Mouse (Mus musculus) erythroblast, adult 5-6 weeks (primary cell): Measurements from ENCODE around the gene Xylt1. TPM values are rescaled to one million over a fixed set of nuclear protein-coding genes. Genes with fewer than 3 reads are reported as not detected.

ENCODE experiments used
- ATAC-seq: replicated peaks from 2 replicates; pipeline ENCODE4 v1.8.0; 2016; ENCODE audit warnings: moderate number of reproducible peaks, mild to moderate bottlenecking, moderate TSS enrichment, inconsistent platforms; ENCODE audit not compliant: poor library complexity, low FRiP score, severe bottlenecking
- total RNA-seq, 2 experiments: library from RNA; stranded (forward) in 1 of 2; stranded (reverse) in 1 of 2; fragments of 150-400 nt in 1 of 2; fragments of 200-764, 138-1000 nt in 1 of 2; gene quantifications; 2 replicates each; pipeline versions ENCODE4 v1.2.3 to v1.2.4; 2015 to 2017; ENCODE audit warnings: low replicate concordance in 2 of 2

Gene Xylt1
- 4.8 and 5.0 TPM in 2 replicates for total RNA-seq (2015; ENCODE audit: low replicate concordance)
- total RNA-seq (2017; ENCODE audit: low replicate concordance) = 3.0 and 3.6 TPM in 2 replicates

DNA sequence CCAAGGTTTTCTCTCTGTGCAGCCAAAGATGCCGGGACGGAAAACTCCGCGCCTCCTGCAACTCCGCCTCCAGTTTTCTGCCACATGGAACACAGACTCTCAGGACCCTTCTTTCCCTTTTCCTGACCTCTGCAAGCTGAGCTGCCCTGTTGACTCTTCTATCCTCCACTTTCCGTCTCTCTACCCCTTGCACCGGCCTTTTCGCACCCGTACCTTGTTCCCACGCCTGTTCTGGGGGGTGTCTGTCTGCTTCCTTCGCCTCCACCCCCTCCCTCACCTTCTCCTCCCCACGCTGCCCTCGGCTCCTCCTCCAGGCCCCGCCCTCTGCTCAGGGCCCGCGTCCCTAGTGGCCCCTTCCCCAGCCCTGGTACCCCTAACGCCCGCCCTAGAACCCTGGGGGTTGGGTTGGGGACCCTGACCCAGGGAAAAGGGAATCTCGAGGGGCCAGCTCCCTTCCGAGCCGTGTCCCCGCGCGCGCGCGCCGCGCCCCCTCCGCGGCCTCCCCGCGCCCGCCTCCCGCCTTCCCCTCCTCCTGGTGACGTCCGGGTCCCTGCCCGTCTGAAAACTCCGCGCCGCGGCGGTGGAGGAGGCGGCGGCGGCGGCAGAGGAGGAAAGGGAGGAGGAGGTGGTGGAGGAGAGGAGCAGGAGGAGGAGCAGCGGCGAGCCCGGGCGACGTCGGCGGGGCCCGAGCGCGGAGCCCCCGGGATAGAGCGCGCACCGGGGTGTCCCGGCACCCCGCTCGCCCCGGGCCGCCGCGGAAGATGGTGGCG lies at the start of gene Xylt1:
Xylt1 (plus strand) TSS at position 562 of the 770 bp plus-strand sequence.
- no peak; the same call in 1 of the 2 replicates for ATAC-seq

GRCm38 (mm10) chr7:117333936-117334335 lies 46.8 kb upstream of the Xylt1 start:
- no peak for ATAC-seq

GRCm38 (mm10) chr7:117356316-117356715 lies 24.5 kb upstream of the Xylt1 start:
- no peak for ATAC-seq

GRCm38 (mm10) chr7:117357425-117358194 lies 23.2 kb upstream of the Xylt1 start:
- no peak for ATAC-seq

GRCm38 (mm10) chr7:117361281-117361680 lies 19.5 kb upstream of the Xylt1 start:
- no peak for ATAC-seq

DNA sequence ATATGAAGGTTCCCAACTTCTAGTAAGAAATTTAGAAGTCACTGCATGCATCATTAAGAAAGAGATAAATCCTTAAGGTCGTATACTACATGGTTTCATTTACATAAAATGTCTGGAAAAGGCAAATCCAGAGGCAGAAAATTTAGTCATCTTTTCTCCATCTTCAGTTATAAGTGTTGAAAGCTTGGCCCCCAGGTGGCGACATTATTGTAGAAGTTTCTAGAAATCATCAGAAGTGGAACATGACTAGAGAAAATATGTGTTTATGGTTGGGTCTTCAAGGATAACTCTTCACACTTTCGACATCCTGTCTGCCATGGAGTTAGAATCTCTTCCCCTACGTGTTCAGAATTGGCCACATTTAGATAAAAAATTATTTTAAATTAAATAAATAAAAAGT lies 18.3 kb upstream of the Xylt1 start:
- ATAC-seq = no peak

GRCm38 (mm10) chr7:117368647-117369289 lies 12.0 kb upstream of the Xylt1 start:
- ATAC-seq = no peak

- no peak for ATAC-seq
These were observed 11.4 kb upstream of the Xylt1 start for GRCm38 (mm10) chr7:117369290-117369941.

- no peak for ATAC-seq
These were observed 4.9 kb upstream of the Xylt1 start for GRCm38 (mm10) chr7:117375886-117376309.

DNA sequence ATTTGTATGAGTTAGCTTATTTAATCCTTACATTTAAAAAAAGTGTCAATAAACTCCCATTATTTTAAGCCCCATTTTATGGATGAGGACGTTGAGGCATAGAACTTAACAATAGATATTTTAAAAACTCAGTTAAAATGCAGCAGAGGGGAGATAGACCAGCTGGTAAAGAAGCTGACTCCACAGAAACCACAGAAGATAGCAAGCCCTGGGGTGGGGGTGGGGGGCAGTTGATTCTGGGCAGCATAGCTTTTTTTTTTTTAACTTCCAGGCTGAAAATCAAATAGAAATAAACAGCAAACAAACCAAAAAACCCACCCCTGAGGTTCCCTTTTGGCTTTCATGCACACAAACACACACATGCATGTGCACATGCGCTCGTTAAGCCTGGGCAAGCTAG lies 3.6 kb upstream of the Xylt1 start:
- ATAC-seq = no peak

DNA sequence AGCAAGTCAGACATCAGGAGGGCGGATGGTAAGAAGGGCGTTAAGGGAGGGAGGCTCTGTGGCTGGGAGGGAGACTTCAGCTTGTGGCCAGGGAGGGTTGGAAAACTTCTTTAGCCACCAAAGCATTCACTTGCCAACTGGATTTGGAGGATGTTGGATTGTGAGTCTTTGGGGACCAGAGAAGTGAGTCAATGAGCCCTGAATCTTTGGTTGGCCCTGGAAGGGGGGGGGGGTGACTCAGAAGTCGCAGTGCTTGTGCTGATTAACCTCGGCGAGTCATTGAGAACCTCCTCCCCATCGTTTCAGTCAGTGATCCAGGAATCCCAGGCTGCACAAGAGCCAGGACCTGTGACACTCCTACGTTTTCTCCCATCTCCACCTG lies 752 bp upstream of the Xylt1 start:
- ATAC-seq = no peak

DNA sequence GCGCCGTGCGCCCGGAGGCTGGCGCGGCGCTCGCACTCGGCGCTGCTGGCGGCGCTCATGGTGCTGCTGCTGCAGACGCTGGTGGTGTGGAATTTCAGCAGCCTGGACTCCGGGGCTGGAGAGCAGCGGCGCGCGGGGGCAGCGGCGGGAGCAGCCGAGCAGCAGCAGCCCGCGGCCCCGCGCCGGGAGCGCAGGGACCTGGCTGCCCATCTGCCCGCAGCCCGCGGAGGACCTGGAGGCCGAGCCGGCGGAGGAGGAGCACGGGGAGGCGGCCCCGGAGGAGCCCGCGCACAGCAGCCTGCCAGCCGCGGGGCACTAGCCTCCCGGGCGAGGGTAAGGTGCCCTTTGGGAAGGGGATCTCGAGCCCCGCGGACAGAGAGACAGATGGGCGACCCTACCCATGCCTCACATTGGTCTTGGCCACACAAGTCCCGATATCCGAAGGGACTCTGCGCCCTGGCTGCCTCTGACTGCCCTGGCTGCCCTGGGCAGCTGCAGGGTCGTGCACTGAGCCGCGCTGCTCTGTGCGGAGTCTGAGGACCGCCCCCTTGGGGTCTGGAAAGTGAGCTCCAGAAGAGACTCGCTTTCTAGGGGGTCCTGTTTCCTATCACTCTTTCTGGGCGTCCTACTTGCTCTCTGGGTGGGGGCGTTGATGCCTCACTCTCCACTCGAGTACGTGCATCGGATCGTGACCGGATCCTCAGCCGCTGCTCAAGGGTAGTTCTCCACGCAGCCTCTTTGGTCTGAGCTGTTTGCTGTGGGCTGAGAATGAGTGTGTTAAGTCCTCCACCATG lies 606 bp downstream of the Xylt1 start:
- ATAC-seq = no peak

DNA sequence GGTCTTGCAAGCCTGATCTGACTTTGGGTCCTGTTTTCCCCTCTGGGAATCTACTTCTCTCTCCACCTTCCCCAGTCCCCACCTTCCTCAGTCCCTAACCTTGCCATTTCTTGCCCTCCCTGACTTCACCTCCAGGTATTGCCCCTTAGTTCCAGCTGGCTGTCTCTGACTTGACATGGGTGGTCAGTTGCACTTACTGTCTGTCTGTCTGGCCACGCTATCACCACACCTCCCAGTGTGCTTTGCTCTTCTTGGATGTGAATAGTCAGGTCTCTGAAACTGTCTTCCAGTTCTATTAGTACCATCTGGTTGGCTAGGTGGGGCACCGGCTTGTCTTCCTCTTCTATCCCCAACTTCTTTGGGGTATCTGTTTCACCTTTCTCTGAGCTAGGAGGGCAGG lies 1.2 kb downstream of the Xylt1 start:
- no peak for ATAC-seq

DNA sequence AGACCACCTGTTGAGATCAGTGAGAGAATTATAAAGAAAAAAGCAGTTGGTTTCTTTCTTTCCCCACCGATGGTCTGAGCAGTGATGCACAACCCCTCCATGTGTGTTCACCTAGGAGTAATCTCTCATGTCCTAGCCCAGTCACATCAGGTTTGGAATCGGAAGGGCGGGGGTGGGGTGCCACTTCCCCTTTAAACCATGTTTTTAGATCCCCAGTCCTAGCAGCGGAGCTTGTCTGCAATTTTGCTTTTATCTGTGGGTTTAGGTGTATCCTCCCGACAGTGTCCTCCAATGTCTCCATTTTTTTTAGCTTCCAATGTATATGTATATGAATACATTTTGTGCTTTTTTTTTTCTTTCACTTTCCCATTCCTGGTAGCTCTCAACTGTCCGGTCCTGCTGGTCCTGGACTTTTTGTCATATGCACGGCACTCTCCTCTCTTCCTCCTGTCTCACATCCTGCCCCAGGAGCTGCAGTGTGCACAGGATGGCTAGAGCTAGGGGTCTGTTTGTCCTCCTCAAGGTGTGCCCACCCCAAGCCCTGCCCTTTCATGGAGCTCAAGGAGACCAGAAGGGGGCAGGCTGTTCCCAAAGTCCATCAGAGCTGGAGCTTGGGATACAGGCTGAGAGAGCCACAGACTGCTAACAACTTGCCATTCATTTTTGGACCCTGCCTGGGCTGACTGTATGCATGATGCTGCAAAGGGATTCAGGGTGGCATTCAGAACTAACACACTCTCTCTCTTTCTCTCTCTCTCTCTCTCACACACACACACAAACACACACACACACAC lies 2.6 kb downstream of the Xylt1 start:
- ATAC-seq = no peak

- ATAC-seq = no peak
These were observed 5.6 kb downstream of the Xylt1 start for GRCm38 (mm10) chr7:117386376-117386775.

DNA sequence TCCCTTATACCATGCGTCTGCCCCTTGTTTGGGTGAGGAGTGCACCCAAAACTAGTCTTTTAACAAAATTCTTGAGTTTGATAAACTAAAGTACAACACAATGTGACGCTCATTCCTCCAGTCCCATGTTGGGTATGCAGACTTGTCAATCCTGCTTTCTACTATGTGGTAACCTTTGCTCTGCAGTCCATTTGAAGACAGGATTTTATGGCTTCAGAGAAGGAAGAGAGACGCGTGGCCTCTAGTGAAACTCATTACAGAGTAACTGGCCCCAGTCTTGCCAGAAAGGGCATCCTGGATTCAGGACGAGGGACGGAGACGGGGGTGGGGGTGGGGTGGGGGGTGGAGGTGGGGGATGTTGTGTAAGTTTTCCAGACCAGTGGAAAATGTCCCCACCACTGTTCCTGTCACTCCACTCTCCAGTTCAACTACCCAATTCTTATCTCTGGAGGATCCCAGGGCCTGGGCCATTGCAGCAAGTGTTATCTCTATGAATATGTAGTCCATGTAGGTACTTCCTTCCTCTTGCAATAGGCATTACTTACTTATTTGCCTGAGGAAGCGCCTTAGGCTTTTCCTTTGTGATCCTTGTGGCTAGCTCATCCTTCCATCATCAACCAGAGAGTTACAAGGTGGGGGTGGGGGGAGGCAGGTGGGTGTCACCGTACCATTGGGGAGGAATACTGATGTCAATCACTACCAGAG lies 7.7 kb downstream of the Xylt1 start:
- ATAC-seq = no peak

- no peak for ATAC-seq
These were observed 8.3 kb downstream of the Xylt1 start for GRCm38 (mm10) chr7:117389048-117389447.
